Mouse (Mus musculus): ENCODE results near the gene Olfr221.

- TF ChIP-seq CTCF (IDR thresholded peaks at IDR 0.05; ENCODE audit: borderline replicate concordance, insufficient read depth, low read length) (no peak), POLR2A (IDR thresholded peaks at IDR 0.05; ENCODE audit: low read depth, low read length) (no peak)
These were observed 56.1 kb downstream of the Olfr221 start for GRCm38 (mm10) chr14:51986153-51986505.

Data from embryonic fibroblast, embryonic 13.5 days (primary cell).